Mouse (Mus musculus): ENCODE data around the gene Cd300lg. TPM values are rescaled to one million over a fixed set of nuclear protein-coding genes. Genes with fewer than 3 reads are reported as not detected.

The Cd300lg gene
- total and polyA plus RNA-seq, 3 experiments: 0.08 to 0.26 TPM; not detected in 1

DNA sequence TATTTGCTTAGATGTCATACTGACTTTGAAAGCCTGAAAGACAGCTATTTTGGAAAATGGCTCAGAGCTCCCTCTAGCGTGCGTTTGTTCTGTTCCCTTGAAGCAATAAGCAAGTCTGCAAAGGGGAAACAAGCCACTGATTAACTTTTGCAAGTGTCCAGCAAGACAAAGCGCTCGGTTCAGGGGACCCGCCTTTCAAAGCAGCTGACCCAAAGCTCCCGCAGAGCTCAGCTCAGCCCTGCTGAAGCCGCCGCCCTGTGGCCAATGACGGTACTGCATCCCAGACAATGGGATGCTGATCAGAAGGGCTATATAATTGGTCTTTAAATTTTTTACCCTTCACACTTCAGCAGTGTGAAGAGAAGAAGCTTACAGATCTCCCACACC, 1.2 kb upstream of the Cd300lg start (continued):
- TF ChIP-seq UBTF (IDR thresholded peaks at IDR 0.05; ENCODE audit: borderline replicate concordance, insufficient read depth, low read depth, low read length) (no peak), NELFE (IDR thresholded peaks at IDR 0.05; ENCODE audit: low read depth, low read length) (no peak), RCOR1 (IDR thresholded peaks at IDR 0.05; ENCODE audit: low read depth, low read length) (no peak), CHD2 (IDR thresholded peaks at IDR 0.05; ENCODE audit: low read length) (no peak), GABPA (IDR thresholded peaks at IDR 0.05; ENCODE audit: low read depth, low read length) (no peak), MYB (IDR thresholded peaks at IDR 0.05; ENCODE audit: low read depth, low read length) (no peak), RAD21 (IDR thresholded peaks at IDR 0.05; ENCODE audit: low read depth, low read length) (peak; percentile 64), POLR2AphosphoS2 (IDR thresholded peaks at IDR 0.05; ENCODE audit: low read length) (no peak), NRF1 (IDR thresholded peaks at IDR 0.05; ENCODE audit: insufficient read depth, low read depth, low read length, poor library complexity, severe bottlenecking) (no peak), KAT2A (conservative IDR thresholded peaks at IDR 0.05; ENCODE audit: low read depth, low read length) (no peak; the same call in 1 of the 2 replicates), E2F4 (IDR thresholded peaks at IDR 0.05; ENCODE audit: borderline replicate concordance, low read depth, low read length) (no peak), POLR2AphosphoS5 (IDR thresholded peaks at IDR 0.05; ENCODE audit: borderline replicate concordance, low read depth, low read length) (no peak), USF2 (IDR thresholded peaks at IDR 0.05; ENCODE audit: borderline replicate concordance in 1 of 2, insufficient read depth in 1 of 2, low read depth in 1 of 2, low read length in 2 of 2) (no peak), ZKSCAN1 (IDR thresholded peaks at IDR 0.05; ENCODE audit: low read depth, low read length) (no peak), EP300 (IDR thresholded peaks at IDR 0.05; ENCODE audit: low read depth in 1 of 2, low read length in 2 of 2) (no peak), GATA1 (IDR thresholded peaks at IDR 0.05; ENCODE audit: low read depth, low read length) (no peak), HCFC1 (IDR thresholded peaks at IDR 0.05; ENCODE audit: low read depth, low read length) (no peak), MAZ (IDR thresholded peaks at IDR 0.05; ENCODE audit: low read depth, low read length) (no peak), ZMIZ1 (IDR thresholded peaks at IDR 0.05; ENCODE audit: low read depth, low read length) (no peak), BHLHE40 (IDR thresholded peaks at IDR 0.05; ENCODE audit: borderline replicate concordance, low read depth, low read length) (no peak)

DNA sequence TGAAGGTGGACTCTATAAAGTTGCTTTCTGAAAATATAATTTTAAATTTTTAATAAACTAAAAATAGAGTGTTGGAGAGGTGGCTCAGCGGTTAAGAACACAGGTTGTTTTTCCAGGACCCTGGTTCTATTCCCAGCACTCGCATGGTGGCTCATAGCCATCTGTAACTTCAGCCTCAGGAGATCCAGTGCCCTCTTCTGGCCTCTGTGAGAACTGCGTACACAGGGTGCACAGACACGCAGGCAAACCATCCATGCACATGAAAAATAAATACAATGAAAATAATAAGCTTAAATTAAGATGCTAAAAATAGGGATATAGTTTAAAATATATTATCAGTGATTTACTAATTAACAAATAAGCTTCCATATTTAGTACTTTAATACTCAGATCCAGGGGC, 663 bp upstream of the Cd300lg start:
- Histone ChIP-seq H3K36me3 (ENCODE audit: control insufficient read depth in 1 of 2, insufficient read depth in 2 of 2, low read length in 2 of 2) (no peaks in the 10 kb centered on the region), H3K9ac (ENCODE audit: control insufficient read depth, low read depth, low read length, poor library complexity, severe bottlenecking) (no peak overlapping the region), H3K27me3 (ENCODE audit: control insufficient read depth in 1 of 2, insufficient read depth in 2 of 2, low read length in 2 of 2) (peaks cover under 1 to 6% of the 10 kb centered on the region in 2 experiments; a peak in 3 of 4 replicates), H3K9me3 (replicated peaks; ENCODE audit: insufficient read depth, low read length) (no peaks in the 10 kb centered on the region), H3K27ac (ENCODE audit: control insufficient read depth, low read depth, low read length) (no peak overlapping the region), H3K4me1 (ENCODE audit: control insufficient read depth in 1 of 2, insufficient read depth in 2 of 2, low read length in 2 of 2) (0 out of 4 replicates have a peak, but pooled peaks cover 0 to 4% of the 10 kb centered on the region in 2 experiments), H3K4me3 (ENCODE audit: control insufficient read depth in 1 of 2, insufficient read depth in 1 of 2, low read depth in 2 of 2, low read length in 2 of 2) (no peak overlapping the region), H3K79me2 (ENCODE audit: control insufficient read depth, insufficient read depth, low read length, poor library complexity) (no peaks in the 10 kb centered on the region)
- TF ChIP-seq MYC (IDR thresholded peaks at IDR 0.05; ENCODE audit: low read depth, low read length) (no peak), MYB (IDR thresholded peaks at IDR 0.05; ENCODE audit: low read depth, low read length) (no peak), NELFE (IDR thresholded peaks at IDR 0.05; ENCODE audit: low read depth, low read length) (no peak), POLR2A (IDR thresholded peaks at IDR 0.05; ENCODE audit: control insufficient read depth in 1 of 2, insufficient read depth in 1 of 2, low read depth in 1 of 2, low read length in 2 of 2, poor library complexity in 1 of 2) (no peak), ZMIZ1 (IDR thresholded peaks at IDR 0.05; ENCODE audit: low read depth, low read length) (no peak), UBTF (IDR thresholded peaks at IDR 0.05; ENCODE audit: borderline replicate concordance, insufficient read depth, low read depth, low read length) (no peak), SMC3 (IDR thresholded peaks at IDR 0.05; ENCODE audit: low read depth, low read length) (peak; percentile 41; the same call in 1 of the 2 replicates), ZNF384 (IDR thresholded peaks at IDR 0.05; ENCODE audit: low read depth, low read length) (no peak), MXI1 (IDR thresholded peaks at IDR 0.05; ENCODE audit: low read depth, low read length) (no peak), RCOR1 (IDR thresholded peaks at IDR 0.05; ENCODE audit: low read depth, low read length) (no peak), RAD21 (IDR thresholded peaks at IDR 0.05; ENCODE audit: low read depth, low read length) (peak; percentile 12), CTCF (IDR thresholded peaks at IDR 0.05 in 2 of 3, conservative IDR thresholded peaks at IDR 0.05 in 1 of 3; ENCODE audit: control insufficient read depth in 1 of 3, insufficient read depth in 1 of 3, low read depth in 2 of 3, low read length in 3 of 3, poor library complexity in 1 of 3, severe bottlenecking in 1 of 3) (peak in 2 of 3 experiments; percentile 60; a peak in 4 of 6 replicates), JUND (IDR thresholded peaks at IDR 0.05; ENCODE audit: low read depth, low read length) (no peak), TBP (IDR thresholded peaks at IDR 0.05; ENCODE audit: low read depth, low read length) (no peak)
- DNase-seq (ENCODE audit: low read depth, low spot score): peak; percentile 65

All from MEL (cell line).